Mouse (Mus musculus) midbrain, postnatal 0 days (tissue): Measurements from ENCODE around the gene Cox4i2. TPM values are rescaled to one million over a fixed set of nuclear protein-coding genes. Genes with fewer than 3 reads are reported as not detected.

ENCODE experiments used
- ATAC-seq: fragments of 200-750 bp; cut with Nextera tagmentation; 2 replicates; pipeline ENCODE4 v1.8.0; 2017; ENCODE audit warnings: moderate number of reproducible peaks, mild to moderate bottlenecking, moderate TSS enrichment, moderate library complexity; ENCODE audit not compliant: low FRiP score
- DNase-seq: peaks from one replicate; pipeline ENCODE4 v3.0.0-alpha.2; 2015; ENCODE audit warnings: low spot score
- H3K27ac ChIP-seq: fragments of 300-500 bp; sonication (generic); 2 replicates; pipeline ENCODE4 v1.5.1; 2014; ENCODE audit warnings: low read depth, mild to moderate bottlenecking, low read length, mixed read lengths
- H3K27me3 ChIP-seq: fragments of 300-500 bp; sonication (generic); 2 replicates; pipeline ENCODE4 v1.6.1; 2014; ENCODE audit warnings: low read length, control low read depth, mixed read lengths; ENCODE audit not compliant: insufficient read depth
- H3K36me3 ChIP-seq: fragments of 300-500 bp; sonication (generic); 2 replicates; pipeline ENCODE4 v1.6.1; 2014; ENCODE audit warnings: low read length, control low read depth, mixed read lengths; ENCODE audit not compliant: insufficient read depth
- H3K4me1 ChIP-seq: fragments of 300-500 bp; sonication (generic); 2 replicates; pipeline ENCODE4 v1.6.1; 2014; ENCODE audit warnings: mild to moderate bottlenecking, control low read depth, antibody characterized with exemption, low read length, mixed read lengths; ENCODE audit not compliant: insufficient read depth
- H3K4me2 ChIP-seq: fragments of 300-500 bp; sonication (generic); 2 replicates; pipeline ENCODE4 v1.6.1; 2014; ENCODE audit warnings: low read depth, mild to moderate bottlenecking, low read length, mixed read lengths; ENCODE audit not compliant: poor library complexity, severe bottlenecking
- H3K4me3 ChIP-seq: fragments of 300-500 bp; sonication (generic); 2 replicates; pipeline ENCODE4 v1.5.1; 2014; ENCODE audit warnings: low read depth, mild to moderate bottlenecking, low read length, moderate library complexity
- H3K9ac ChIP-seq: fragments of 300-500 bp; sonication (generic); replicated peaks from 2 replicates; pipeline ENCODE4 v1.6.1; 2014; ENCODE audit warnings: mild to moderate bottlenecking, low read length, moderate library complexity, mixed read lengths; ENCODE audit not compliant: poor library complexity, severe bottlenecking
- H3K9me3 ChIP-seq: fragments of 300-500 bp; sonication (generic); 2 replicates; pipeline ENCODE4 v1.6.1; 2016; ENCODE audit warnings: low read length, control low read depth
- CTCF ChIP-seq: IDR thresholded peaks from 2 replicates; pipeline ENCODE4 v1.5.1; 2016; ENCODE audit warnings: antibody characterized with exemption, mild to moderate bottlenecking
- WGBS: fragments of 180-500 bp; shearing (Covaris S2); extraction: QIAGEN DNeasy Blood & Tissue Kit; methylation state at CpG from one replicate; pipeline ENCODE4 v1.1.7; 2014; 5-methylcytosine and 5-hydroxymethylcytosine counted together
- polyA plus RNA-seq: library from polyadenylated mRNA; unstranded; fragments of >200 nt; fragmentation: Nextera tagmentation; extraction: Ambion mirVana; gene quantifications from 2 replicates; pipeline ENCODE4 v1.2.1, GENCODE M21; 2015
- total RNA-seq: library from RNA; depleted of rRNA; stranded (reverse); fragments of >200 nt; gene quantifications from 2 replicates; pipeline ENCODE4 v1.2.3, GENCODE M21; 2014

The Cox4i2 gene
- total and polyA plus RNA-seq, 2 experiments from 2014 or later: 2.0 to 3.3 TPM

- WGBS: 82% methylated on average over 5 of the region's 5 CpGs
- H3K9ac ChIP-seq: no peak overlapping the region
- DNase-seq (no peak), ATAC-seq (no peak)
- no peak overlapping the region for H3K4me2 ChIP-seq
- no peak overlapping the region for H3K27ac ChIP-seq
- H3K27me3 ChIP-seq: no peaks in the 10 kb centered on the region
- no peak overlapping the region for H3K4me3 ChIP-seq
- no peak for TF ChIP-seq CTCF
- peaks cover 3% of the 10 kb centered on the region; the same call in 1 of the 2 replicates for H3K4me1 ChIP-seq
- no peaks in the 10 kb centered on the region for H3K36me3 ChIP-seq
- no peaks in the 10 kb centered on the region for H3K9me3 ChIP-seq
These were observed 13.5 kb upstream of the Cox4i2 start for GRCm38 (mm10) chr2:152740490-152740889.

GRCm38 (mm10) chr2:152741153-152742041 lies 12.6 kb upstream of the Cox4i2 start:
- peaks cover 3% of the 10 kb centered on the region; the same call in 1 of the 2 replicates for H3K4me1 ChIP-seq
- no peak overlapping the region for H3K4me3 ChIP-seq
- no peaks in the 10 kb centered on the region for H3K36me3 ChIP-seq
- no peak overlapping the region for H3K27ac ChIP-seq
- H3K4me2 ChIP-seq: peak overlapping the region; percentile 20; the same call in 1 of the 2 replicates
- 50% methylated on average over 14 of the region's 14 CpGs for WGBS
- H3K9me3 ChIP-seq: no peaks in the 10 kb centered on the region
- DNase-seq (peak; percentile 74), ATAC-seq (peak; percentile 25; the same call in 1 of the 2 replicates)
- no peak overlapping the region for H3K9ac ChIP-seq
- H3K27me3 ChIP-seq: no peaks in the 10 kb centered on the region
- no peak for TF ChIP-seq CTCF

GRCm38 (mm10) chr2:152742435-152742834 lies 11.5 kb upstream of the Cox4i2 start:
- Histone ChIP-seq H3K4me2 (no peak overlapping the region), H3K36me3 (no peaks in the 10 kb centered on the region), H3K4me3 (no peak overlapping the region), H3K27me3 (no peaks in the 10 kb centered on the region), H3K4me1 (no peaks in the 10 kb centered on the region), H3K9me3 (no peaks in the 10 kb centered on the region), H3K27ac (no peak overlapping the region), H3K9ac (no peak overlapping the region)
- DNase-seq (peak; percentile 71), ATAC-seq (peak; percentile 47; the same call in 1 of the 2 replicates)
- TF ChIP-seq CTCF: peak; percentile 67
- 18% methylated on average over 10 of the region's 10 CpGs for WGBS

- no peak for ATAC-seq
- H3K27ac ChIP-seq: no peak overlapping the region
- no peak overlapping the region for H3K4me3 ChIP-seq
- H3K36me3 ChIP-seq: no peaks in the 10 kb centered on the region
- H3K4me1 ChIP-seq: peaks cover 7% of the 10 kb centered on the region; the same call in 1 of the 2 replicates
- 64% methylated on average over 17 of the region's 17 CpGs for WGBS
- H3K9me3 ChIP-seq: no peaks in the 10 kb centered on the region
- H3K4me2 ChIP-seq: no peak overlapping the region
- no peak overlapping the region for H3K9ac ChIP-seq
- DNase-seq: no peak
- TF ChIP-seq CTCF: no peak
- no peaks in the 10 kb centered on the region for H3K27me3 ChIP-seq
These were observed 2.8 kb downstream of the Cox4i2 start for GRCm38 (mm10) chr2:152756474-152757393.

- Histone ChIP-seq H3K9ac (no peak overlapping the region), H3K4me1 (peaks cover 7% of the 10 kb centered on the region; the same call in 1 of the 2 replicates), H3K27ac (no peak overlapping the region), H3K4me2 (no peak overlapping the region), H3K36me3 (no peaks in the 10 kb centered on the region), H3K9me3 (no peaks in the 10 kb centered on the region), H3K4me3 (no peak overlapping the region), H3K27me3 (no peaks in the 10 kb centered on the region)
- 40% methylated on average over 2 of the region's 2 CpGs for WGBS
- ATAC-seq (no peak), DNase-seq (no peak)
- TF ChIP-seq CTCF: no peak
These were observed 3.5 kb downstream of the Cox4i2 start for GRCm38 (mm10) chr2:152757478-152757877.
